Mouse (Mus musculus) gastrocnemius, adult 2 months (tissue): ENCODE data around the gene Lingo1. TPM values are rescaled to one million over a fixed set of nuclear protein-coding genes. Genes with fewer than 3 reads are reported as not detected.

ENCODE experiments used
- DNase-seq: peaks from one replicate; pipeline ENCODE4 v3.0.0; 2022
- H3K27ac ChIP-seq: fragments of 200-600 bp; 2 replicates; pipeline ENCODE4 v1.8.1; 2022; ENCODE audit warnings: mild to moderate bottlenecking
- H3K4me3 ChIP-seq: fragments of 200-600 bp; 2 replicates; pipeline ENCODE4 v1.8.1; 2022; ENCODE audit warnings: mild to moderate bottlenecking, moderate library complexity
- CTCF ChIP-seq: fragments of 200-600 bp; IDR thresholded peaks from 2 replicates; pipeline ENCODE4 v1.8.1; 2022; ENCODE audit warnings: antibody characterized with exemption, mild to moderate bottlenecking, moderate library complexity
- intact Hi-C: fragments of 180-260 bp; cut with DNase I; formaldehyde crosslinking; loops from one replicate; pipeline ENCODE4 v1.15.1; 2025
- total RNA-seq, 2 experiments: library from RNA; stranded (reverse); gene quantifications; 2 replicates each; pipeline ENCODE4 v1.2.3; 2021

Gene Lingo1
- total RNA-seq, 2 experiments from 2014 or later, result 0.17 to 0.48 TPM

- H3K4me3 ChIP-seq, result no peak overlapping the region
- DNase-seq, result peak; percentile 65
- TF ChIP-seq CTCF, result no peak
- intact Hi-C loops, result no loop called here
- no peak overlapping the region for H3K27ac ChIP-seq
These were observed 57.8 kb downstream of the Lingo1 start for GRCm38 (mm10) chr9:56738261-56739171.

DNA sequence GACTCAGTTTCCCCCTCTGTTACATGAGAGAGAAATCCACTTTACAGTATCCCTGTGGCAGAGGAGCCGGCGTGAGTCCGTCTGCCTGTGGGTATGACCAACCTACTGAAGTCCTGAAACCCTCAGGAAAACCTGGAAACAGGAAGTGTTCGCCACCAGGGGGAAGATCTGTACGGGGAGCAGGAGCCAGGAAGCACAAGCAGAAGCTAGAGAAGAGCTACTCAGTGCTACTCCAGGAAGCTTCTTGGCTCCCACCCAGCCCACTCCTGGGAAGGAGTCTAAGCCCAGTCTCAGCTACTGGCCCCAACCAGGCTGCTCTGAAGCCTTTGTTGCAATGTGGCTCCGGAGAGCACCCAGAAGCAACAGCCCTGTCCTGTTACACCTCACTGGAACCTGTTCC, 61.9 kb downstream of the Lingo1 start:
- TF ChIP-seq CTCF, result no peak
- H3K4me3 ChIP-seq, result no peak overlapping the region
- no peak for DNase-seq
- intact Hi-C loops, result no loop called here
- no peak overlapping the region for H3K27ac ChIP-seq

DNA sequence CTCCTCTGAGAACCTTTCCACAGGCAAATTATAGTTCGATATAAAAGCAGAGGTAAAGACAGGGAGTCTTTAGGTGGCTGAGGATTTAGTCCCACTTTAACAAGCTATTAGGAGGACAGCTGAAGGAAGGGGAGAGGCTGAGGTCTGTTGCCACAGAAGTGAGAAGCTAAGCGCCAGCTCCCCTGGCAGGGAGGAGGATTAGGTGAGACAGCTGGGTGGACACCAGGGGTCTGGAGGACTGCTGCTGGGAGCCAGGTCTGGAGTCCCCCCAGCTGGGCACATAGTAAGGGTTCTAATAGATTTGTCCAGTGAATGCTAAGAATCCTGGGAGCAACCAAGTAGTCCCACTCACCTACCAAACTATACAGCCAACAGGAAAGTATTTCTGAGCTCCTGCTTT, 65.3 kb downstream of the Lingo1 start:
- no peak for TF ChIP-seq CTCF
- H3K4me3 ChIP-seq, result no peak overlapping the region
- H3K27ac ChIP-seq, result no peak overlapping the region
- intact Hi-C loops, result no loop called here
- DNase-seq, result no peak

DNA sequence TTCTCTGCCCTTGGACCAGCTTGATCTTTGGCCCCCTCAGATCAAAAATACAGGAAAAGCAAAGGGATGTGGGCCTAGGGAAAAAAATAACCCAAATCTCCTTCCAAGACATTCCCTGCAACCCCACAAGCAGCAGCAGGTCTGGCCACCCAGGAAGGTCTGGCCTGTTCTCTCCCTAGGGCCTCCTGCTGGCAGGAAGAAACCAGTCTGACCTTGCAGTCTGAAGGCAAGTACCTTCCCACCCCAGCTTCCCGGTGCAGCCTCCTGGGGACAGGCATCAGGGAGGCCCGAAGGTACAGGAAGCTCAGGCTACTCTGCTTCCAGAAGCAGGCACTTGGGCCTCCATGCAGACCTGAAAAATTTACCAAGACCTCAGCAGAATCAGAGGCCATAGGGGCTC, 67.1 kb downstream of the Lingo1 start:
- intact Hi-C loops, result loop anchor here (5.0 to 10.0 kb wide), 2 partner anchors 92 to 96 kb away; no protein-coding TSS in a partner anchor
- no peak for DNase-seq
- H3K4me3 ChIP-seq, result no peak overlapping the region
- H3K27ac ChIP-seq, result no peak overlapping the region
- no peak for TF ChIP-seq CTCF

- intact Hi-C loops, result loop anchor here (2.0 to 10.0 kb wide), 4 partner anchors 47 to 97 kb away; no protein-coding TSS in a partner anchor
- TF ChIP-seq CTCF, result no peak
- Histone ChIP-seq H3K4me3 (no peak overlapping the region), H3K27ac (no peak overlapping the region)
- peak; percentile 83 for DNase-seq
These were observed 68.3 kb downstream of the Lingo1 start for GRCm38 (mm10) chr9:56727703-56728684.

- intact Hi-C loops, result loop anchor here (2.0 to 10.0 kb wide), 4 partner anchors 49 to 99 kb away; no protein-coding TSS in a partner anchor
- Histone ChIP-seq H3K27ac (no peak overlapping the region), H3K4me3 (no peak overlapping the region)
- peak; percentile 77 for DNase-seq
- TF ChIP-seq CTCF, result peak; percentile 89
These were observed 70.5 kb downstream of the Lingo1 start for GRCm38 (mm10) chr9:56725814-56726213.

GRCm38 (mm10) chr9:56722089-56722825, 74.0 kb downstream of the Lingo1 start:
- Histone ChIP-seq H3K27ac (no peak overlapping the region), H3K4me3 (no peak overlapping the region)
- intact Hi-C loops, result loop anchor here (10.0 kb wide), 1 partner anchor 103 kb away; no protein-coding TSS in a partner anchor
- DNase-seq, result no peak
- TF ChIP-seq CTCF, result no peak

- H3K27ac ChIP-seq, result no peak overlapping the region
- no peak for DNase-seq
- H3K4me3 ChIP-seq, result no peak overlapping the region
- intact Hi-C loops, result no loop called here
- TF ChIP-seq CTCF, result no peak
These were observed 77.3 kb downstream of the Lingo1 start for GRCm38 (mm10) chr9:56718984-56719383.

DNA sequence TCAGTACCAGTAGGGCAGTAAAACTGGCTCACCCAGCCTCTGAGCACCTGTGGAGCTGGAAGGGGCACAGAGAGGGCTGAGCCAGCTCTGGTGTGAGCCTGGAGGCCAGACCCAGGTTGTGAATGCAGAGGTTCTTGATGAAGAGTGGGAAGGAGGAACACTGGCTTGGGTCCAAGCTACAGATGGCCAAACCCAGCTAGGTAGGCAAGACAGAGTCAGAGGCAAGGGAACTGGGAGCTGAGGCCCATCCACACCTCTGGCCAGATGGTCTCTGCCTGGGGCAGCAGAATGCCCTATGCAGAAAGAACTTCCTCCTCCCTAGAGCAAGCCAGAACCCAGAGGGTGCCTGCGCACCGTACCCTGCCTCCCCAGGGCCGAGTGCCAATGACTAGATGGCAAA, 79.7 kb downstream of the Lingo1 start:
- no peak for TF ChIP-seq CTCF
- no peak for DNase-seq
- no peak overlapping the region for H3K4me3 ChIP-seq
- intact Hi-C loops, result no loop called here
- H3K27ac ChIP-seq, result no peak overlapping the region

GRCm38 (mm10) chr9:56716066-56716465, 80.2 kb downstream of the Lingo1 start:
- no peak for DNase-seq
- Histone ChIP-seq H3K4me3 (no peak overlapping the region), H3K27ac (no peak overlapping the region)
- intact Hi-C loops, result no loop called here
- no peak for TF ChIP-seq CTCF

DNA sequence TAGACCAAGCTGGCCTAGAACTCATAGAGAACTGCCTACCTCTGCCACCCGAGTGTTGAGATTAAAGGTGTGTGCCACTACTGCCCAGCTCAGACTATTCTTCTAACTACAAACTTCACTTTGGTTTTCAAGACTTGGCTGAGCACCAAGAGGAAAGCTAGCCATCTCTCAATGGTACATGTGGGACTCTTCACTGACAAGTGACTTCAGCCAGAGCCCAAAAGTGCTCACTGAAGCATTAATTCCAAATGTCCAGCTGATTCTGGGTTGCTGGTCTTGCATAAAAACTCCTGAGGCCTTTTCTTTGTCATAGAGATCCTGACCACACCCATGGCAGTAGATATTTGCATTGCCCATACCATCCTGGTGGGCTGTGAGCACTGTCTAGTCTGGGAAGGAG, 81.9 kb downstream of the Lingo1 start:
- TF ChIP-seq CTCF, result no peak
- DNase-seq, result no peak
- Histone ChIP-seq H3K27ac (peak overlapping the region; percentile 92), H3K4me3 (no peak overlapping the region)
- intact Hi-C loops, result loop anchor here (5.0 kb wide), 1 partner anchor 77 kb away; no protein-coding TSS in a partner anchor
